Mouse (Mus musculus) E14TG2a.4 (cell line): Measurements from ENCODE around the gene Sec24b.

Experiments used
- H3K27me3 ChIP-seq: 2 replicates; pipeline ENCODE4 v1.6.1; 2014; ENCODE audit warnings: low read length, control low read depth; ENCODE audit not compliant: insufficient read depth
- H3K36me3 ChIP-seq: 2 replicates; pipeline ENCODE4 v1.6.1; 2014; ENCODE audit warnings: low read length, control low read depth; ENCODE audit not compliant: insufficient read depth
- H3K4me1 ChIP-seq: replicated peaks from 2 replicates; pipeline ENCODE4 v1.6.1; 2014; ENCODE audit warnings: low read depth, low read length, control low read depth
- H3K4me3 ChIP-seq: replicated peaks from 2 replicates; pipeline ENCODE4 v1.5.1; 2014; ENCODE audit warnings: mild to moderate bottlenecking, low read length
- H3K9me3 ChIP-seq: 2 replicates; pipeline ENCODE4 v1.6.1; 2014; ENCODE audit warnings: low read length, control low read depth
- CTCF ChIP-seq: conservative IDR thresholded peaks from 2 replicates; pipeline ENCODE4 v1.5.1; 2014; ENCODE audit warnings: low read length
- NANOG ChIP-seq: IDR thresholded peaks from 2 replicates; pipeline ENCODE4 v1.6.1; 2014; ENCODE audit warnings: borderline replicate concordance, low read length, mixed read lengths
- POU5F1 ChIP-seq: IDR thresholded peaks from 2 replicates; pipeline ENCODE4 v1.6.1; 2014; ENCODE audit warnings: low read length, borderline replicate concordance

Gene Sec24b

GRCm38 (mm10) chr3:130006141-130006540, 55.2 kb downstream of the Sec24b start:
- Histone ChIP-seq H3K4me3 (no peak overlapping the region), H3K4me1 (peaks cover 7% of the 10 kb centered on the region; the same call in 1 of the 2 replicates), H3K27me3 (no peaks in the 10 kb centered on the region), H3K36me3 (peaks cover 74% of the 10 kb centered on the region), H3K9me3 (no peaks in the 10 kb centered on the region)
- TF ChIP-seq CTCF: no peak
- no peak for TF ChIP-seq POU5F1
- TF ChIP-seq NANOG: no peak

GRCm38 (mm10) chr3:130000926-130001325, 60.4 kb downstream of the Sec24b start:
- Histone ChIP-seq H3K4me1 (peaks cover 7% of the 10 kb centered on the region; the same call in 1 of the 2 replicates), H3K4me3 (no peak overlapping the region), H3K36me3 (peaks cover 80% of the 10 kb centered on the region), H3K9me3 (no peaks in the 10 kb centered on the region), H3K27me3 (no peaks in the 10 kb centered on the region)
- TF ChIP-seq NANOG: no peak
- no peak for TF ChIP-seq CTCF
- TF ChIP-seq POU5F1: no peak

- Histone ChIP-seq H3K9me3 (no peaks in the 10 kb centered on the region), H3K36me3 (peaks cover 82% of the 10 kb centered on the region), H3K27me3 (no peaks in the 10 kb centered on the region), H3K4me3 (no peak overlapping the region), H3K4me1 (no peaks in the 10 kb centered on the region)
- TF ChIP-seq POU5F1: no peak
- TF ChIP-seq CTCF: no peak
- TF ChIP-seq NANOG: no peak
Measured at GRCm38 (mm10) chr3:129998526-129998925, 62.8 kb downstream of the Sec24b start.

GRCm38 (mm10) chr3:129998001-129998400, 63.4 kb downstream of the Sec24b start:
- TF ChIP-seq POU5F1 (no peak), CTCF (no peak), NANOG (no peak)
- H3K9me3 ChIP-seq: no peaks in the 10 kb centered on the region
- H3K36me3 ChIP-seq: peaks cover 82% of the 10 kb centered on the region
- no peaks in the 10 kb centered on the region for H3K27me3 ChIP-seq
- no peaks in the 10 kb centered on the region for H3K4me1 ChIP-seq
- H3K4me3 ChIP-seq: no peak overlapping the region

- H3K9me3 ChIP-seq: no peaks in the 10 kb centered on the region
- no peaks in the 10 kb centered on the region for H3K4me1 ChIP-seq
- no peaks in the 10 kb centered on the region for H3K27me3 ChIP-seq
- H3K4me3 ChIP-seq: no peak overlapping the region
- TF ChIP-seq NANOG (no peak), POU5F1 (no peak), CTCF (no peak)
- H3K36me3 ChIP-seq: peaks cover 82% of the 10 kb centered on the region
Measured at GRCm38 (mm10) chr3:129997324-129997723, 64.0 kb downstream of the Sec24b start.

GRCm38 (mm10) chr3:129987297-129987696, 74.1 kb downstream of the Sec24b start:
- Histone ChIP-seq H3K36me3 (peaks cover 90% of the 10 kb centered on the region), H3K9me3 (no peaks in the 10 kb centered on the region), H3K27me3 (no peaks in the 10 kb centered on the region), H3K4me1 (no peaks in the 10 kb centered on the region), H3K4me3 (no peak overlapping the region)
- TF ChIP-seq POU5F1: no peak
- TF ChIP-seq CTCF: no peak
- TF ChIP-seq NANOG: no peak

GRCm38 (mm10) chr3:129985335-129985734, 76.0 kb downstream of the Sec24b start:
- Histone ChIP-seq H3K9me3 (no peaks in the 10 kb centered on the region), H3K36me3 (peaks cover 78% of the 10 kb centered on the region), H3K4me3 (no peak overlapping the region), H3K4me1 (no peaks in the 10 kb centered on the region), H3K27me3 (no peaks in the 10 kb centered on the region)
- TF ChIP-seq NANOG (no peak), CTCF (no peak; the same call in 1 of the 2 replicates), POU5F1 (no peak)

GRCm38 (mm10) chr3:129984797-129985196, 76.6 kb downstream of the Sec24b start:
- Histone ChIP-seq H3K36me3 (peaks cover 73% of the 10 kb centered on the region), H3K9me3 (no peaks in the 10 kb centered on the region), H3K27me3 (no peaks in the 10 kb centered on the region), H3K4me1 (no peaks in the 10 kb centered on the region), H3K4me3 (no peak overlapping the region)
- TF ChIP-seq CTCF (no peak), POU5F1 (no peak), NANOG (no peak)

- Histone ChIP-seq H3K4me1 (no peaks in the 10 kb centered on the region), H3K27me3 (no peaks in the 10 kb centered on the region), H3K4me3 (no peak overlapping the region), H3K36me3 (peaks cover 48% of the 10 kb centered on the region), H3K9me3 (no peaks in the 10 kb centered on the region)
- TF ChIP-seq NANOG (no peak), CTCF (no peak), POU5F1 (no peak)
Measured at GRCm38 (mm10) chr3:129982271-129982670, 79.1 kb downstream of the Sec24b start.
